Mouse (Mus musculus) testis, adult 2 months (tissue): ENCODE data around the gene 1700028K03Rik.

Source experiments
- CTCF ChIP-seq: fragments of 200-500 bp; IDR thresholded peaks from 2 replicates; pipeline ENCODE4 v1.5.1; 2012; ENCODE audit warnings: low read depth, mild to moderate bottlenecking, inconsistent platforms, low read length, moderate library complexity; ENCODE audit not compliant: control insufficient read depth, insufficient read depth, insufficient replicate concordance
- POLR2A ChIP-seq: fragments of 200-500 bp; IDR thresholded peaks from 2 replicates; pipeline ENCODE4 v1.6.1; 2012; ENCODE audit warnings: low read depth, mild to moderate bottlenecking, inconsistent platforms, low read length, moderate library complexity; ENCODE audit not compliant: control insufficient read depth

DNA sequence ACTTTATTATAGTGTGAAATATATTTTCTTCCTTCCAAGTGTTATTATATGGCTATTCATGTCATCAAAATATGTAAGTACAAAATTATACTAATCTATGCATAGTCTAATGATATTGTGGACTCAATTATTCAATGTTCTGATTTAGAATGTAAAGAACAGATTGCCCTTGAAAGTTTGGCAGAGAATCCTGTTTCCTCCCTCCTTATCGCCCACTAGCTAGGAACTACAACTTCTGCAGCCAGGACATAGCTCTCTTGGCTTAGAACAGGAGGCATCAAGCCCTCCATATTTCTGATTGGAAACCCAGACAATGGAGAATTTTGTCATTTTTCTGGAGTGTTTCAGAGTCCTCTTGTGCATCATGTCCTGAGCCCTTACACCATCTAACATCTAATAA is 33.8 kb upstream of the 1700028K03Rik start:
- TF ChIP-seq POLR2A (no peak), CTCF (no peak)
